Mouse (Mus musculus): ENCODE results near the gene Wnt9b.
"Not testable (repeated sequence)": the region's sequence is repeated elsewhere in the genome, so short reads cannot be mapped to it uniquely, and the experiment has no call there.

Gene Wnt9b

DNA sequence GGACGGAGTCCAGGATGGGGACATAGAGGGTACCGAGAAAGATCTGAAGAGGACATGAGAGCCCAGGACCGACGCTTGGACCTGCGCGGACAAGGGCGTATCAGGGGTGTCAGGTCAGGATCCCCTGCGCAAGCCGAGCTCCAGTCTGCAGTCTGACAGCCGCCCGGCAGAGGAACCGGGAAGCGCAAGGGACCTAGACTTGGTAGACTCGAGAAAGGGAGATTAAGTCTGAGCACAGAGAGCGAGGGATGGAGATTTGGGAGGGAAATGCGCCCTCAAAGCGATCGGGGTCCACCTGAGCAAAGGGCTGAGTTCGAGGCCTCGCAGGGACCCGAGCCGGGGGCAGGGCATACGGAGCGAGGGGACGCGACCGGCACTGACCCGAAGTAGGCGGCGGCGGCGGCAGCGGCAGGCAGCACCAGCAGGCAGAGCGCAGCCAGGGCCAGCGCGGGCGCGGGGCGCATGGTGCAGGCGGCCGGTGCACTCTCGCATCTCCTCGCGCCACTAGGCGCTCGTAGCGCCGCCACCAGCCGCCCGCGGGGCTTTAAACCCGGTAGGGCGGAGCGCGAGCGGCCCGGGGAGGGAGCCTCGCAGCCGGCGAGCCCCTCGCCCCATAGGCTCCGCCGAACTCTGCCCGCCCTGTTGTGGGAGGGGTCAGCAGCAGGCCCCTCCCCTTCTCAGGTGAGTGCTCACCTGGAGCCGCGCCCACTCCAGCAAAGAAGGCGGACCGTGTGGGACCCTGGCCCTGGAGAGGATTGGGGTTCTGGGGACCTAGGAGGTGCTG lies at the start of gene Wnt9b:
Gene Wnt9b, minus strand, starts transcription at position 516 of the 784 bp plus-strand sequence.
- no peak for DNase-seq

DNA sequence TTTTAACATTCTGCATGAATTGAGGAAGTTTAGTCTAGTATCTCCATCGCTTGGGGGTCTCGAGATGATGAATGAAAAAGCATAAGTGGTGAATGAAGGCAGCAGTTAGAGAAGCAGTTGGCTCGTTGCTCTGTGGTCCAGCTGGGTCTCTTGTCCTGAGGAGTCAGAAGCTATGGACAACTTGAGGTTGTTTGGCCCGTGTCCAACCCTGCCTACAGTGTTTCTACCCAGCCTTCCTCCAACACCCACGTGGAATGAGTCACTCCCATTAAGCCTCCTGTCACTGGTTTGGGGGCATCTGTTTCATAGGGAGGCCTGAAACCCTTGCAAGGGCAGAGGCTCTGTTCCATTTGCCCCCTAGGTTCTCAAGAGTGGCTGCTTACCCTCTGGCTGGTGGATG lies 40.3 kb upstream of the Wnt9b start:
- no peak for DNase-seq

GRCm38 (mm10) chr11:103780152-103780551 lies 30.5 kb upstream of the Wnt9b start:
- DNase-seq, result no peak

GRCm38 (mm10) chr11:103774228-103774530 lies 24.6 kb upstream of the Wnt9b start:
- no peak for DNase-seq

- no peak for DNase-seq
These were observed 24.0 kb upstream of the Wnt9b start, which contains the start of gene Wnt3 for GRCm38 (mm10) chr11:103773387-103774227. Wnt3 (plus strand) TSS chr11:103774150.

DNA sequence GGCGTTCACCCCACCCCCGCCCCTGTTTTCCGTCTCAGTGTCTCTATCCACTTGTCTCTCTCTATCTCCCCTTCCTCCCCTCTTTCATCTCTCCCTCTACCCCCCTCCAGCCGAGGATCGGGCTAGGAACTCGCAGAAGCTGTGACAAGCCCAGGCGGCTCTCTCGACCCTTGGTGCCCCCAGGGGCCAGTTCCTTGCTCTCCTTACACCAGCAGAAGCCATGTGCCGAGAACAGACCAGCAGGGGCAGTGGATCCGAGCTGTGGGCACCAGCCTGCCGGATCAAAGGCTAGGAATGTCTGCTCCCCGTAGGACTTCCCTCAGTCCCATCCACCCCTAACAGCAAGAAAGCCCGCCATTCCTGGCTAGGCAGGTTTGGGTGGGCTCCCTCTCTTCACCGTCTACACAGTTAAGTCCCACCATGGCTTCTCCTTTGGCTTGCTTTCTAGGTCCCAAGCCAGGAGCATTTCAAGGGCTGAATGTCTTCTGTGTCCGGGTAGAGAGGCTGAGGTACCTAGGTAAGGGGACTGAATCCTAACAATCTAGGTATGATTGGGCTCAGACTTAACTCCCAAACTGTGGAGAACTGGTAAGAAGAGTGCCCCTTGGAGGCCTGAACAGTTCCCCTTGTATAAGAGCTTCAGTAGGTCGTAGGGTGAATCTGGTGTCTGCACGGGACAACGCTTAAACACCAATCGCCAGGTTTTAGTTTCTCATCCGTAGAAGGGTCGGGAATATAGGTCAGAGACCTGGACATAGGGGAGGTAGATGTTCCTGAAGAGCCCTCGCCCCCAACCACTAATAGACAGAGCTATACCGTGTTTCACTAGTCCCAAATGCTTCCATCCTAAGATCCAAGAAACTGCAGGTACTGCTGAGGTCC lies 23.1 kb upstream of the Wnt9b start:
- DNase-seq, result no peak

DNA sequence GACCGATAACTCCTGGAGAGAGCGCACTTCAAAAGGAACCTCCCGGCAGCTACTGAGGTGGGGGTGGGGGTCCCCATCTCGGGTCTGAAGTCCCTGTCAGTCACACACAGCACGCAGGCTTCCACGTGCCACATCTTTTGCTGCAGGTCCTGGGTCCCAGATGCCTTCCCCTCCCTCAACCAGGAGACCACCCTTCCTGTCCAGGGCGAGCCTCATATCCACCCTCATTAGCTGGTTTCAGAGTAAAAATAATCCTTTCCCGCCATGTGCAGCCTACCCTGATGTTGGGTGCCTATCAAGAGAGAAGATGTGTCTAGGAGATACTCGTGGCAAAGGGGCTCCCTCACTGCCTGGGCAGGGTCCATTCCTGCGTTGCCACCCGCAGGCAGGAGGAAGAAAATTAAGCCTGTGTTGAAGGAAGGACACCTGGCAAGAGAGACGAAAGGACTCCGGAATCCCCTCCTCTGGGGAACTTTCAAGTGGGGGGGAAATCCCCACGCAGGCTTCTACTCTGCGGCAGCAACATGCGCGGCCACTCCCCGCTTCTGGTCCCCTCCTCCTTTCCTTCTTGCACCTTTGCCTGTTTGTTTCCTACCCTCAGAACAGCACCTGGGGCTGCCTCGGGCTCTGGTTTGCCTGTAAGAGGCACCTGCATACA lies 21.7 kb upstream of the Wnt9b start:
- no peak for DNase-seq

- DNase-seq, result no peak
These were observed 16.0 kb upstream of the Wnt9b start for GRCm38 (mm10) chr11:103765556-103766011.

GRCm38 (mm10) chr11:103764601-103765000 lies 15.0 kb upstream of the Wnt9b start:
- DNase-seq, result no peak

DNA sequence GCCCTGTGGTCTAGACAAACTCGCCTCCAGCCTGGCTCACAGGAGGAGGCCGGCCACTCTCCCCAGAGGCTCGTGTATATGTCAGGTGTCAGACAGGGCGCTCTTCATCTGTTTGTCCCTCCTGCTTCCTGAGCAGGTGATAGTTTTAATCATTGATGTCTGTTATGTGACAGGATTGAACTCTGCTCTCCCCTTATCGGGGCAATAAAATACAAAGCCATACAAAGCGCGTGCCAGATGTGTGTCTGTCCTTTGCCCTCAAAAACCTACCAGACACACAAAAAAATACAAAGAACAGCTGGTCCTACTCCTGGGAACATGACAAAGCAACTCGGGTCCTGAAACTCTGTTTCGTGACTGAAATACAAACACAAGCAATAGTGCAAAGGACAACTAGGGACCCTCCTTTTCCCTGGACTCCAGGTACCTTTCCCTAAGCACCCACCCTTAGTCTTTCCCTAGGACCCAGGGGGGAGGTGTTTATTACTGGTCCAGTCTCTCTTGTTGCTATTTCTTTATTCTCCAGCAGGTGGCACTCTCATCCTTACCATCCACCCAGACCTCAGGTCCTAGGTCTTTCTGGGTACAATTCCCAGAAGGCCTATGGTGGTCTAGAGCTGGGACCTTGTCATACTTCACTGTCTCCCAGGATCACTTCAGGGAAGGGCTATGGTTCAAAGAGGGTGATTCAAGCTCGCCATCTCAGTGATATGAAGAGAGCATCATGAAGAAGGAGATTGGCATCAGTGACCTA lies 14.0 kb upstream of the Wnt9b start:
- peak; percentile 42 for DNase-seq

DNA sequence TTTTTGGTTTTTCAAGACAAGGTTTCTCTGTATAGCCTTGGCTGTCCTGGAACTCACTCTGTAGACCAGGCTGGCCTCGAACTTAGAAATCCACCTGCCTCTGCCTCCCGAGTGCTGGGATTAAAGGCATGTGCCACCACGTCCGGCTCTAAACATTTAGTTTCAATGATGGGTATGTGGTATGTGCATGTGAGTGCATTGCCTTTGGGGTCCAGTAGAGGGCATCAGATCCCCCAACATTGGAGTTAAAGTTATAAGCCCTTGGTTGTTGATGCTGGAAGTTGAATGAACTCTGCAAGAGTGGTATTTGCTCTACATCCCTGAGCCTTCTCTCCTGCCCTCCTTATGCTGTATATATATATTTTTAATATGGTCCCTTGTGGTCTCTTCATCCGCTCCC lies 11.3 kb upstream of the Wnt9b start:
- DNase-seq, result not testable (repeated sequence)

- DNase-seq, result no peak
These were observed 10.5 kb upstream of the Wnt9b start for GRCm38 (mm10) chr11:103760101-103760500.

DNA sequence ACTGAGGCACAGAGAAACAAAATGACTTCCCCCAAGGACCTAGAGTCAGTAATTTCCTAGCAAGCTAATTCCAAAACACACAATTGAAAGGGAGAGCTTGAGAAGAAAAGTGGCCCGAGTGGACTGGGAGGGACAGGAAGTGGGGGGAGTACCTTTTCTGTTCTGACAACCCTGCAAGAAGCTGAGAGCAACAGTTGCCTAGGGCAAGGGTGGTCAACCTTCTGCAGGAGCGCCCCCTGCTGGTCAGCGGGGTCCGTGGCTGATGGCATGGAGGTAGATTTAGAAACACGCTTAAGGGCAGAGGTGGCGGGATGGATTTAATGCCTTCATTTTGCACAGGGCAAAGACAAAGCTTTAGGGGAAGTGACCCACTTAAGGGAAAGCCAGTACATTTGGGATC lies 9.1 kb upstream of the Wnt9b start:
- DNase-seq, result peak; percentile 31

DNA sequence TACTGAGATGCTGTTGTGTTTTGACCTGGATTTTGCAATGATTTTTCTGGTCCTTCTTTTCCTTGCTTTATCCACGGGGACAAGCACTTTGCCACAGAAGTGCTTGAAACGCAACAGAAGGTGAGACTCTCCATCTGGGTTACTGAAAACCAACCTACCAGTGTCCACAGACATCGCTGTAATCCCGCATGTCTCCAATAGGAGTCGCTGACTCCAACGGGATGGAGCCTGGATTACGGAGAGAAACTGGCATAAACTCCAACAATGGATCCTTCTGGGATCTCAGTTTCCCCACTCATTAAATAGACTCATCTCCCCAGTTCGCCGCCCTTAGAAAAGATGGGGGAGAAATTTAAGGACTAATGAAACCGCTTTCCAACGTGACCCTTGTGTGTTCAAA lies 8.4 kb upstream of the Wnt9b start:
- DNase-seq, result no peak

DNA sequence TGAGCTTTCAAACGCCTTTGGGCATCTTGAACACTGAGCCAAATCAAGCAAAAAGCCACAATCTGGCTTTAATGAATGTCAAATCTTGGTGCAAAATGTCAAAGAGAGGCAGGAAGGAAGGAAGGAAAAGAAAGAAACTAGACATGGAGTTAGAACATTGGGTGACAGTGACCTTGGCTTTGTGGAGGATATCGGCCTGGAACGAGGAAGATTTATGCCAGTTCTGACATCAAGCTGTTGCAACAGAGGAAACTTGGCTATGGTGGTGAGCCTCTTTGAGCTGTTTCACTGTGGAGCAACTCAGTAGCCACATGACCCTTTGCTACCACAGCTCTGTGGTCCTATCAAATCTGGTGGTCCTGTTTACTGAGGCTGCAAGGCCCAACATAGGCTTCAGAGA lies 991 bp upstream of the Wnt9b start:
- no peak for DNase-seq

- DNase-seq, result no peak
These were observed 14.4 kb downstream of the Wnt9b start for GRCm38 (mm10) chr11:103735046-103735781.

DNA sequence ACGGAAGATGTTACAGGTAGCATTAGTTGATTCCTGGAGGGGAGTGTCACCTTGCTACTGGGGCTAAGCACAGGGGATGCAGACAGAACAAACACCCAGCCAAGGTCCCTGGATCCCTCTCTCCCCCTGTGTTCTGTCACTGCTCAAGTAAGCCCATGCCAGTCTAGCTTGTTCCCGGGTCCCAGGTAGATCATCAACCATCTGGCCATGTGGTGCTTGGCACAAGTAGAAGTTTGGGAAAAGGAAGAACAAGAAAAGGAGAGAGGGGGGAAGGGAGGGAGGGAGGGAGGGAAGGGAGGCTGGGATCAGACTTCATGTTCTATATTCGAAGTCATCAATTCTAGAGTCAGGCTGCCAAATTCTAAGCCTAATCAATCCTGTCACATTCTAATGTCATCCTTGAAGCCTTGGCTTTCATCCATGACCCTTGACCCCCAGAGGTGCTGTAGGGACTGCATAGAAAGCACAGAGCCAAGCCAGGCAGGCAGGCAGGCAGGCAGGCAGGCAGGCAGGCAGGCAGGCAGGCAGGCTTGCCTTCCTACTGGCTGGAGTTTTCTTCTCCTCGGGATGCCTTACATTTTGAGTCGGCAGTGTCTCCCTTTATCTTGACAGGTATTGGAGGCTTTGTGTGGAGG lies 15.1 kb downstream of the Wnt9b start:
- DNase-seq, result no peak

GRCm38 (mm10) chr11:103733961-103734360 lies 15.7 kb downstream of the Wnt9b start:
- no peak for DNase-seq

GRCm38 (mm10) chr11:103733069-103733468 lies 16.6 kb downstream of the Wnt9b start:
- no peak for DNase-seq

GRCm38 (mm10) chr11:103732306-103732705 lies 17.3 kb downstream of the Wnt9b start:
- DNase-seq, result no peak

DNA sequence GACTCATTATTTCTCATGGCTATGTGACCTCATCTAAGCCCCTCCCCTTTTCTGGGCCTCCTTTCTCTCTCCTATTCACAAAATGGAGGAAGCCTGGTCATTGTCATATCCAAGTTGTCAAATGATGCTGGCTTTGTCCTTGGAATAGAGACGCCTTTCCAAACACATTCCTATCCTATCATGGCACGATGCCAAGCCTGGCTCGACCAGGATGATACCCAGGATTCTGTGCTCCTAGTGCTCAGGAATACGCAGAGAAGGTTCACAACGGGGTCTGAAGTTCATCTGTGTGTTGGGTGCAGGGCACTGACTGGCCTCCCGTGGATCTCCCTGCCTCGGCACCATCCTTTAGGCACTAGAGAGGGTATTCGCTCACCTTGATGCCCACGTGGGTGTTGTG lies 18.0 kb downstream of the Wnt9b start:
- no peak for DNase-seq
